Mouse (Mus musculus): ENCODE data around the gene Lrrc10b. TPM values are rescaled to one million over a fixed set of nuclear protein-coding genes. Genes with fewer than 3 reads are reported as not detected.

Lrrc10b gene
- total and polyA plus RNA-seq, 3 experiments, result not detected

- H3K27ac ChIP-seq (ENCODE audit: insufficient read depth, low read depth), result no peak overlapping the region
- TF ChIP-seq KAT2A (IDR thresholded peaks at IDR 0.05; ENCODE audit: insufficient replicate concordance, low read length), result no peak
- no peak for TF ChIP-seq MYC (IDR thresholded peaks at IDR 0.05; ENCODE audit: low read depth, low read length)
- no peak for TF ChIP-seq BHLHE40 (IDR thresholded peaks at IDR 0.05; ENCODE audit: low read depth, low read length)
- no peak for TF ChIP-seq JUND (conservative IDR thresholded peaks at IDR 0.05; ENCODE audit: low read depth, low read length)
- no peak for TF ChIP-seq MEF2A (IDR thresholded peaks at IDR 0.05; ENCODE audit: borderline replicate concordance, low read depth, low read length)
- TF ChIP-seq CTCF (conservative IDR thresholded peaks at IDR 0.05 in 1 of 2, IDR thresholded peaks at IDR 0.05 in 1 of 2; ENCODE audit: low read depth in 2 of 2, low read length in 2 of 2), result no peak
- TF ChIP-seq TBP (conservative IDR thresholded peaks at IDR 0.05; ENCODE audit: low read depth, low read length), result no peak
- TF ChIP-seq RCOR1 (conservative IDR thresholded peaks at IDR 0.05; ENCODE audit: low read depth, low read length), result no peak
- no peak for TF ChIP-seq HCFC1 (IDR thresholded peaks at IDR 0.05; ENCODE audit: low read depth, low read length)
- TF ChIP-seq MAFK (IDR thresholded peaks at IDR 0.05; ENCODE audit: insufficient replicate concordance, low read length), result no peak
- TF ChIP-seq NELFE (IDR thresholded peaks at IDR 0.05; ENCODE audit: low read depth, low read length), result no peak
- no peak for TF ChIP-seq RAD21 (IDR thresholded peaks at IDR 0.05; ENCODE audit: low read depth, low read length)
- no peak for TF ChIP-seq POLR2A (IDR thresholded peaks at IDR 0.05; ENCODE audit: low read depth, low read length)
- in situ Hi-C loops (cut with MboI; ENCODE audit: low pct_ligation_motif_present, low pct_unique_long_range_greater_than_20kb, low sequenced_read_pairs), result no loop called here
- DNase-seq (ENCODE audit: extremely low read depth), result no peak
- H3K4me1 ChIP-seq (ENCODE audit: control insufficient read depth in 1 of 2, insufficient read depth in 2 of 2), result peaks cover 27 to 40% of the 10 kb centered on the region in 2 experiments
- dilution Hi-C loops (cut with MboI; ENCODE audit: extremely low pct_ligation_motif_present, extremely low pct_unique_long_range_greater_than_20kb, low sequenced_read_pairs), result no loop called here
- no peaks in the 10 kb centered on the region for H3K79me2 ChIP-seq (replicated peaks; ENCODE audit: control insufficient read depth, extremely low read depth, insufficient read depth, poor library complexity, severe bottlenecking)
- no peaks in the 10 kb centered on the region for H3K9me3 ChIP-seq (replicated peaks; ENCODE audit: low read length)
- no peak overlapping the region for H3K4me2 ChIP-seq (ENCODE audit: insufficient read depth, low read depth, poor library complexity, severe bottlenecking)
- peaks cover 93% of the 10 kb centered on the region for H3K27me3 ChIP-seq (replicated peaks)
- no peaks in the 10 kb centered on the region for H3K36me3 ChIP-seq (replicated peaks in 1 of 2; ENCODE audit: control insufficient read depth in 1 of 2, insufficient read depth in 1 of 2, low read length in 1 of 2)
- no peak overlapping the region for H3K4me3 ChIP-seq (replicated peaks in 1 of 3; ENCODE audit: low read depth in 2 of 3, low read length in 2 of 3, poor library complexity in 1 of 3)
- H3K9ac ChIP-seq (ENCODE audit: insufficient read depth, low read depth), result no peak overlapping the region
These were observed 27.9 kb downstream of the Lrrc10b start for GRCm38 (mm10) chr19:10429371-10429770.

- in situ Hi-C loops (cut with MboI; ENCODE audit: low pct_ligation_motif_present, low pct_unique_long_range_greater_than_20kb, low sequenced_read_pairs) (no loop called here), dilution Hi-C loops (cut with MboI; ENCODE audit: extremely low pct_ligation_motif_present, extremely low pct_unique_long_range_greater_than_20kb, low sequenced_read_pairs) (no loop called here)
- Histone ChIP-seq H3K4me1 (ENCODE audit: control insufficient read depth in 1 of 2, insufficient read depth in 2 of 2) (peaks cover 19 to 21% of the 10 kb centered on the region in 2 experiments), H3K4me2 (ENCODE audit: insufficient read depth, low read depth, poor library complexity, severe bottlenecking) (no peak overlapping the region), H3K79me2 (replicated peaks; ENCODE audit: control insufficient read depth, extremely low read depth, insufficient read depth, poor library complexity, severe bottlenecking) (no peaks in the 10 kb centered on the region), H3K27me3 (replicated peaks) (peaks cover 93% of the 10 kb centered on the region), H3K9ac (ENCODE audit: insufficient read depth, low read depth) (no peak overlapping the region), H3K9me3 (replicated peaks; ENCODE audit: low read length) (no peaks in the 10 kb centered on the region), H3K4me3 (replicated peaks in 1 of 3; ENCODE audit: low read depth in 2 of 3, low read length in 2 of 3, poor library complexity in 1 of 3) (no peak overlapping the region), H3K36me3 (replicated peaks in 1 of 2; ENCODE audit: control insufficient read depth in 1 of 2, insufficient read depth in 1 of 2, low read length in 1 of 2) (no peaks in the 10 kb centered on the region), H3K27ac (ENCODE audit: insufficient read depth, low read depth) (no peak overlapping the region)
- no peak for TF ChIP-seq GABPA (IDR thresholded peaks at IDR 0.05; ENCODE audit: insufficient replicate concordance, low read depth, low read length)
- no peak for TF ChIP-seq POLR2AphosphoS2 (IDR thresholded peaks at IDR 0.05; ENCODE audit: low read depth, low read length)
- no peak for TF ChIP-seq RCOR1 (conservative IDR thresholded peaks at IDR 0.05; ENCODE audit: low read depth, low read length)
- no peak for TF ChIP-seq JUN (IDR thresholded peaks at IDR 0.05; ENCODE audit: insufficient read depth, low read depth, low read length)
- TF ChIP-seq BHLHE40 (IDR thresholded peaks at IDR 0.05; ENCODE audit: low read depth, low read length), result no peak
- no peak for TF ChIP-seq NELFE (IDR thresholded peaks at IDR 0.05; ENCODE audit: low read depth, low read length)
- TF ChIP-seq POLR2A (IDR thresholded peaks at IDR 0.05; ENCODE audit: low read depth, low read length), result no peak
- no peak for TF ChIP-seq RAD21 (IDR thresholded peaks at IDR 0.05; ENCODE audit: low read depth, low read length)
- no peak for DNase-seq (ENCODE audit: extremely low read depth)
These were observed 29.8 kb downstream of the Lrrc10b start for GRCm38 (mm10) chr19:10427431-10427830.

Measured in CH12.LX (cell line).